In the genomic region with DNA sequence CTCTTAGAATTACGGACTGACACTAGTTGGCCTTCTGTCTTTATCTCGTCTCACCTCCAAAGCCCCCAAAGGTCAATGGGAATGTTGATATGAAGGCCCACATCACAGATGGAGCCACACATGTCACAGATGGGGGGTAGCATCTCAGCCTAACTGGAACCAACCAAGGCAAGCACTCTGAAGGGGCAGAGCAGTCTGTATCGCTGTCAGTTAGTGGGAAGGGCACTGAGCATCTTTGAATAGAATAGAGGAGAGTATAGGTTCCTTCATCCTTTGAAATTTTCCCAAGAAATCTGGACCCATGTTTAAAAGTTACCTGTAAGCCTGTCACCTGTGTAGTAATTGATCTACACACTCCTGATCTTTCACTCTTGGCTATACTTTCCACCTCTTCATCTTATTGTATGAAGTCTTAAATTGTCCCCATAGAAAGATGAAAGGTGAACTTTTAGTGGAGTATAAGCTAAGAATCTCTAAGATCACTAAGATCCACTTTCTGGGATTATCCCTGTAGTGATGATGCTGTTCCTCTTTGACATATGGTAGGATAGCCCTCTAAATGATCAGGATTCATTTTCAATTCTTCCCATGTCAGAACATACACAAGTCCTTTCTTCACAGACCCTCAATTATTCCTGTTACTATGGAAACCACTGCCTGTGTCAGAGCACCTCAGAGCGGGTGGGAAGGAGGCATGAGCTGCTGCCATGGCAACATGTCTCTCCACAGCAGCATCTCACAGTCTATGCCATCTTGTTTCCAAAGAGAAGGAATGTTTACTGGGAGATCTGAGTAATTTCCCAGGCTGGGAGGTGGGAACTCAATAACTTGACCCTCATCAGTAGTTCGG, we compare ENCODE assay signal across 11 mouse cellular contexts.
DNase-seq lines count a peak whose midpoint lies in the region; ATAC-seq and TF ChIP-seq lines count a peak whose summit lies in the region.
"Had no signal": no experiment of that assay in that cellular context is flagged by ENCODE, and none has a peak within 500 bp of the region (broad histone marks: within the 10 kb centered on the region; RNA-seq: fewer than 3 reads in every experiment).

No protein-coding gene starts in this region.

- H3K9me3 ChIP-seq in embryonic facial prominence, embryonic 11.5 days (replicated peaks; ENCODE audit: control insufficient read depth, low read length), result no peaks in the 10 kb centered on the region
- H3K9me3 ChIP-seq in hindbrain, embryonic 10.5 days, result no peaks in the 10 kb centered on the region
- no peaks in the 10 kb centered on the region for H3K9me3 ChIP-seq in liver, postnatal 0 days (ENCODE audit: low read length)
- H3K9me3 ChIP-seq in limb, embryonic 10.5 days (replicated peaks), result no peaks in the 10 kb centered on the region
- H3K9me3 ChIP-seq: liver, embryonic 13.5 days had no signal

- no peaks in the 10 kb centered on the region for H3K4me1 ChIP-seq in embryonic facial prominence, embryonic 11.5 days (ENCODE audit: control insufficient read depth, insufficient read depth, low read length)
- peaks cover 29% of the 10 kb centered on the region for H3K4me1 ChIP-seq in hindbrain, embryonic 10.5 days (replicated peaks)
- H3K4me1 ChIP-seq in liver, postnatal 0 days (ENCODE audit: insufficient read depth), result no peaks in the 10 kb centered on the region
- H3K4me1 ChIP-seq in limb, embryonic 10.5 days, result no peaks in the 10 kb centered on the region
- H3K4me1 ChIP-seq: liver, embryonic 13.5 days had no signal

- no peaks in the 10 kb centered on the region for H3K27me3 ChIP-seq in embryonic facial prominence, embryonic 11.5 days (ENCODE audit: control insufficient read depth, insufficient read depth, low read length)
- peaks cover 42% of the 10 kb centered on the region for H3K27me3 ChIP-seq in hindbrain, embryonic 10.5 days (ENCODE audit: insufficient read depth, poor library complexity, severe bottlenecking)
- no peaks in the 10 kb centered on the region for H3K27me3 ChIP-seq in liver, postnatal 0 days (ENCODE audit: insufficient read depth, low read length)
- no peaks in the 10 kb centered on the region for H3K27me3 ChIP-seq in limb, embryonic 10.5 days (ENCODE audit: low read depth, poor library complexity, severe bottlenecking)
- H3K27me3 ChIP-seq: liver, embryonic 13.5 days had no signal

- H3K4me3 ChIP-seq in embryonic facial prominence, embryonic 11.5 days (ENCODE audit: low read depth, low read length), result no peak overlapping the region
- no peak overlapping the region for H3K4me3 ChIP-seq in hindbrain, embryonic 10.5 days
- H3K4me3 ChIP-seq in liver, postnatal 0 days (ENCODE audit: low read depth, low read length), result no peak overlapping the region
- no peak overlapping the region for H3K4me3 ChIP-seq in limb, embryonic 10.5 days
- H3K4me3 ChIP-seq: liver, embryonic 13.5 days had no signal

- no peak for TF ChIP-seq CTCF in liver, postnatal 0 days (IDR thresholded peaks at IDR 0.05; ENCODE audit: low read depth)

- H3K36me3 ChIP-seq in embryonic facial prominence, embryonic 11.5 days (replicated peaks; ENCODE audit: control insufficient read depth, insufficient read depth, low read depth, low read length), result no peaks in the 10 kb centered on the region
- H3K36me3 ChIP-seq in hindbrain, embryonic 10.5 days, result no peaks in the 10 kb centered on the region
- no peaks in the 10 kb centered on the region for H3K36me3 ChIP-seq in liver, postnatal 0 days (replicated peaks; ENCODE audit: insufficient read depth, low read length)
- H3K36me3 ChIP-seq in limb, embryonic 10.5 days, result no peaks in the 10 kb centered on the region
- H3K36me3 ChIP-seq: liver, embryonic 13.5 days had no signal

- ATAC-seq in embryonic facial prominence, embryonic 11.5 days (replicated peaks; ENCODE audit: insufficient number of reproducible peaks, low FRiP score, low TSS enrichment, low read depth), result peak; percentile 89
- no peak for ATAC-seq in liver, postnatal 0 days

- WGBS in embryonic facial prominence, embryonic 11.5 days, result 67% methylated on average over 5 of the region's 5 CpGs
- 48% methylated on average over 5 of the region's 5 CpGs for WGBS in hindbrain, embryonic 10.5 days
- WGBS in liver, postnatal 0 days (ENCODE audit: insufficient replicate concordance), result 68% methylated on average over 5 of the region's 5 CpGs
- 83% methylated on average over 5 of the region's 5 CpGs for WGBS in limb, embryonic 10.5 days

- H3K27ac ChIP-seq in embryonic facial prominence, embryonic 11.5 days (replicated peaks; ENCODE audit: low read depth, low read length), result no peak overlapping the region
- H3K27ac ChIP-seq in hindbrain, embryonic 10.5 days, result peak overlapping the region; percentile 75
- H3K27ac ChIP-seq in liver, postnatal 0 days (ENCODE audit: low read depth), result no peak overlapping the region
- no peak overlapping the region for H3K27ac ChIP-seq in limb, embryonic 10.5 days
- H3K27ac ChIP-seq: liver, embryonic 13.5 days had no signal

- no peak overlapping the region for H3K9ac ChIP-seq in embryonic facial prominence, embryonic 11.5 days (replicated peaks; ENCODE audit: low read length)
- no peak overlapping the region for H3K9ac ChIP-seq in liver, postnatal 0 days (replicated peaks)
- H3K9ac ChIP-seq: liver, embryonic 13.5 days had no signal

- TF ChIP-seq EP300 in liver, postnatal 0 days (IDR thresholded peaks at IDR 0.05; ENCODE audit: low read depth), result no peak

- intact Hi-C loops in left cerebral cortex, postnatal 14 days (cut with DNase I), result no loop called here

- peak; percentile 62 for DNase-seq in embryonic facial prominence, embryonic 11.5 days (ENCODE audit: low spot score)
- peak; percentile 79 for DNase-seq in hindbrain, embryonic 10.5 days (ENCODE audit: low spot score)
- DNase-seq in left cerebral cortex, postnatal 14 days (ENCODE audit: low spot score in 2 of 2), result peak; percentile 72 to 93
- DNase-seq in retina, embryonic 14.5 days (ENCODE audit: low spot score), result peak; percentile 59
- no peak for DNase-seq in liver, postnatal 0 days
- no peak for DNase-seq in limb, embryonic 10.5 days (ENCODE audit: low spot score)
- DNase-seq in spleen, postnatal 4 days (ENCODE audit: low spot score in 2 of 2), result no peak
- no peak for DNase-seq in testis, postnatal 10 days (ENCODE audit: low spot score)
- DNase-seq: cerebellum, postnatal 36 days; liver, embryonic 13.5 days; spleen, adult 18-20 months had no signal

- no peak overlapping the region for H3K4me2 ChIP-seq in embryonic facial prominence, embryonic 11.5 days (ENCODE audit: low read depth, low read length)
- no peak overlapping the region for H3K4me2 ChIP-seq in liver, postnatal 0 days (ENCODE audit: low read depth, low read length)
- H3K4me2 ChIP-seq: liver, embryonic 13.5 days had no signal

Comparison
In these comparisons a context has a peak if more than half of its experiments do, and no peak if none do; other contexts are left out.
1. DNase-seq: peak in embryonic facial prominence, embryonic 11.5 days (single experiment), hindbrain, embryonic 10.5 days (single experiment), left cerebral cortex, postnatal 14 days (2 of 2) and retina, embryonic 14.5 days (single experiment); none in liver, postnatal 0 days (single experiment), limb, embryonic 10.5 days (single experiment), spleen, postnatal 4 days (0 of 2) and testis, postnatal 10 days (single experiment).